Mouse (Mus musculus) CH12.LX (cell line): ENCODE measurements around the gene Prdm10.

Source experiments
- POLR2A ChIP-seq: IDR thresholded peaks from 2 replicates; pipeline ENCODE4 v1.6.1; 2011; ENCODE audit warnings: low read depth, mild to moderate bottlenecking, improper control_type of control experiment, low read length
- TBP ChIP-seq: conservative IDR thresholded peaks from 2 replicates; pipeline ENCODE4 v1.6.1; 2011; ENCODE audit warnings: low read depth, low read length, improper control_type of control experiment
- ZMIZ1 ChIP-seq: IDR thresholded peaks from 2 replicates; pipeline ENCODE4 v1.6.1; 2012; ENCODE audit warnings: low read depth, mild to moderate bottlenecking, inconsistent platforms, low read length, improper control_type of control experiment
- ZNF384 ChIP-seq: IDR thresholded peaks from 2 replicates; pipeline ENCODE4 v1.6.1; 2012; ENCODE audit warnings: low read depth, low read length, improper control_type of control experiment, inconsistent platforms

GRCm38 (mm10) chr9:31354051-31354450 lies 73.7 kb downstream of the Prdm10 start:
- TF ChIP-seq TBP (no peak), POLR2A (no peak), ZNF384 (no peak), ZMIZ1 (no peak)
